Mouse (Mus musculus) liver, embryonic 14.5 days (tissue): ENCODE measurements around the gene Zdhhc1.

ENCODE experiments used
- CTCF ChIP-seq: IDR thresholded peaks from 2 replicates; pipeline ENCODE4 v1.5.1; 2016; ENCODE audit warnings: antibody characterized with exemption, low read depth, control low read depth
- EP300 ChIP-seq: IDR thresholded peaks from 2 replicates; pipeline ENCODE4 v1.6.1; 2016; ENCODE audit warnings: antibody characterized with exemption, low read depth

GRCm38 (mm10) chr8:105472983-105473382 is 23.7 kb downstream of the Zdhhc1 start:
- TF ChIP-seq CTCF (no peak), EP300 (no peak)
